Mouse (Mus musculus) midbrain, embryonic 15.5 days (tissue): ENCODE measurements at regions not wholly inside any gene's neighbourhood (a gene's known extent, or its start where the extent isn't known, plus 50 kb on each side); places are given as distances from the start of the nearest gene placed in this dataset.
"Not testable (repeated sequence)": the region's sequence is repeated elsewhere in the genome, so short reads cannot be mapped to it uniquely, and the experiment has no call there.

Experiments
- ATAC-seq: fragments of 200-750 bp; cut with Nextera tagmentation; replicated peaks from 2 replicates; pipeline ENCODE4 v1.8.0; 2017; ENCODE audit warnings: moderate TSS enrichment
- H3K27ac ChIP-seq: fragments of 300-500 bp; sonication (generic); 2 replicates; pipeline ENCODE4 v1.5.1; 2015; ENCODE audit warnings: mild to moderate bottlenecking, inconsistent platforms
- H3K27me3 ChIP-seq: fragments of 300-500 bp; sonication (generic); replicated peaks from 2 replicates; pipeline ENCODE4 v1.6.1; 2015; ENCODE audit warnings: inconsistent platforms
- H3K36me3 ChIP-seq: fragments of 300-500 bp; sonication (generic); replicated peaks from 2 replicates; pipeline ENCODE4 v1.6.1; 2015; ENCODE audit warnings: inconsistent platforms
- H3K4me1 ChIP-seq: fragments of 300-500 bp; sonication (generic); 2 replicates; pipeline ENCODE4 v1.6.1; 2015; ENCODE audit warnings: inconsistent platforms
- H3K4me2 ChIP-seq: fragments of 300-500 bp; sonication (generic); 2 replicates; pipeline ENCODE4 v1.6.1; 2015; ENCODE audit warnings: inconsistent platforms, mild to moderate bottlenecking, moderate library complexity
- H3K4me3 ChIP-seq: fragments of 300-500 bp; sonication (generic); 2 replicates; pipeline ENCODE4 v1.5.1; 2015; ENCODE audit warnings: mild to moderate bottlenecking, inconsistent platforms
- H3K9ac ChIP-seq: fragments of 300-500 bp; sonication (generic); 2 replicates; pipeline ENCODE4 v1.6.1; 2015; ENCODE audit warnings: mild to moderate bottlenecking, inconsistent platforms
- H3K9me3 ChIP-seq: fragments of 300-500 bp; sonication (generic); 2 replicates; pipeline ENCODE4 v1.6.1; 2016; ENCODE audit warnings: inconsistent platforms
- WGBS: fragments of 180-500 bp; shearing (Covaris S2); methylation state at CpG from one replicate; pipeline ENCODE4 v1.1.7; 2015; ENCODE audit warnings: mixed read lengths; 5-methylcytosine and 5-hydroxymethylcytosine counted together

- WGBS = 44% methylated on average over 7 of the region's 7 CpGs
- Histone ChIP-seq H3K9ac (no peak overlapping the region), H3K27ac (no peak overlapping the region)
Measured at GRCm38 (mm10) chr13:70096430-70097301, 294.5 kb downstream of the Med10 start.

GRCm38 (mm10) chr13:70100091-70100490 lies 297.9 kb downstream of the Med10 start:
- not testable (repeated sequence) for H3K27me3 ChIP-seq, H3K4me3 ChIP-seq, H3K9ac ChIP-seq, H3K4me1 ChIP-seq, ATAC-seq, H3K27ac ChIP-seq, H3K36me3 ChIP-seq, H3K4me2 ChIP-seq, H3K9me3 ChIP-seq
- WGBS = 92% methylated on average over 1 of the region's 1 CpGs

More at GRCm38 (mm10) chr13:70096430-70097301, 294.5 kb downstream of the Med10 start:
- no peak overlapping the region for H3K4me3 ChIP-seq
- H3K9me3 ChIP-seq = no peaks in the 10 kb centered on the region
- H3K27me3 ChIP-seq = no peaks in the 10 kb centered on the region
- peaks cover 9% of the 10 kb centered on the region; the same call in 1 of the 2 replicates for H3K4me1 ChIP-seq
- ATAC-seq = no peak; the same call in 1 of the 2 replicates
- no peak overlapping the region for H3K4me2 ChIP-seq
- H3K36me3 ChIP-seq = no peaks in the 10 kb centered on the region

GRCm38 (mm10) chr13:70103021-70103420 lies 300.8 kb downstream of the Med10 start:
- H3K4me2 ChIP-seq = no peak overlapping the region
- H3K27me3 ChIP-seq = no peaks in the 10 kb centered on the region
- H3K27ac ChIP-seq = no peak overlapping the region
- H3K9me3 ChIP-seq = no peaks in the 10 kb centered on the region
- ATAC-seq = no peak
- 82% methylated on average over 7 of the region's 7 CpGs for WGBS
- H3K4me1 ChIP-seq = no peaks in the 10 kb centered on the region
- H3K4me3 ChIP-seq = no peak overlapping the region
- no peak overlapping the region for H3K9ac ChIP-seq
- no peaks in the 10 kb centered on the region for H3K36me3 ChIP-seq

- H3K9me3 ChIP-seq, H3K4me3 ChIP-seq, H3K36me3 ChIP-seq, H3K4me1 ChIP-seq, H3K4me2 ChIP-seq, H3K27ac ChIP-seq, H3K27me3 ChIP-seq, H3K9ac ChIP-seq, ATAC-seq: not testable (repeated sequence)
- 93% methylated on average over 10 of the region's 10 CpGs for WGBS
Measured at GRCm38 (mm10) chr13:70103491-70103890, 301.3 kb downstream of the Med10 start.

- no peak overlapping the region for H3K9ac ChIP-seq
- no peaks in the 10 kb centered on the region for H3K9me3 ChIP-seq
- no peak overlapping the region for H3K27ac ChIP-seq
- H3K27me3 ChIP-seq = no peaks in the 10 kb centered on the region
- H3K4me3 ChIP-seq = no peak overlapping the region
- H3K36me3 ChIP-seq = no peaks in the 10 kb centered on the region
- no peak for ATAC-seq
- no peak overlapping the region for H3K4me2 ChIP-seq
- no peaks in the 10 kb centered on the region for H3K4me1 ChIP-seq
- 93% methylated on average over 4 of the region's 4 CpGs for WGBS
Measured at GRCm38 (mm10) chr13:70103903-70104302, 301.7 kb downstream of the Med10 start.

- Histone ChIP-seq H3K27me3 (no peaks in the 10 kb centered on the region), H3K4me2 (no peak overlapping the region), H3K4me3 (no peak overlapping the region), H3K36me3 (no peaks in the 10 kb centered on the region), H3K9me3 (no peaks in the 10 kb centered on the region), H3K4me1 (no peaks in the 10 kb centered on the region), H3K9ac (no peak overlapping the region), H3K27ac (no peak overlapping the region)
- 80% methylated on average over 9 of the region's 9 CpGs for WGBS
- ATAC-seq = no peak; the same call in 1 of the 2 replicates
Measured at GRCm38 (mm10) chr13:70115576-70115975, 313.4 kb downstream of the Med10 start.

GRCm38 (mm10) chr13:70124860-70125545 lies 322.8 kb downstream of the Med10 start:
- Histone ChIP-seq H3K9ac (no peak overlapping the region), H3K4me1 (0 out of 2 replicates have a peak, but pooled peaks cover 6% of the 10 kb centered on the region), H3K4me3 (no peak overlapping the region), H3K27ac (no peak overlapping the region), H3K9me3 (no peaks in the 10 kb centered on the region), H3K36me3 (no peaks in the 10 kb centered on the region), H3K4me2 (no peak overlapping the region), H3K27me3 (no peaks in the 10 kb centered on the region)
- WGBS = 35% methylated on average over 9 of the region's 9 CpGs
- ATAC-seq = no peak

- Histone ChIP-seq H3K4me2 (no peak overlapping the region), H3K36me3 (no peaks in the 10 kb centered on the region), H3K27ac (no peak overlapping the region), H3K4me3 (no peak overlapping the region), H3K27me3 (no peaks in the 10 kb centered on the region), H3K9ac (no peak overlapping the region), H3K4me1 (0 out of 2 replicates have a peak, but pooled peaks cover 6% of the 10 kb centered on the region), H3K9me3 (no peaks in the 10 kb centered on the region)
- 77% methylated on average over 4 of the region's 4 CpGs for WGBS
- ATAC-seq = no peak
Measured at GRCm38 (mm10) chr13:70127310-70127709, 325.1 kb downstream of the Med10 start.

GRCm38 (mm10) chr13:70134544-70134943 lies 332.3 kb downstream of the Med10 start:
- no peak overlapping the region for H3K4me2 ChIP-seq
- no peaks in the 10 kb centered on the region for H3K9me3 ChIP-seq
- H3K4me1 ChIP-seq = no peaks in the 10 kb centered on the region
- 92% methylated on average over 8 of the region's 8 CpGs for WGBS
- ATAC-seq = no peak
- no peak overlapping the region for H3K9ac ChIP-seq
- no peak overlapping the region for H3K27ac ChIP-seq
- no peaks in the 10 kb centered on the region for H3K27me3 ChIP-seq
- H3K36me3 ChIP-seq = no peaks in the 10 kb centered on the region
- H3K4me3 ChIP-seq = no peak overlapping the region

GRCm38 (mm10) chr13:70136209-70136608 lies 334.0 kb downstream of the Med10 start:
- H3K4me3 ChIP-seq = no peak overlapping the region
- 66% methylated on average over 1 of the region's 1 CpGs for WGBS
- no peak for ATAC-seq
- H3K4me2 ChIP-seq = no peak overlapping the region
- H3K4me1 ChIP-seq = no peaks in the 10 kb centered on the region
- no peaks in the 10 kb centered on the region for H3K36me3 ChIP-seq
- H3K27ac ChIP-seq = no peak overlapping the region
- no peak overlapping the region for H3K9ac ChIP-seq
- no peaks in the 10 kb centered on the region for H3K9me3 ChIP-seq
- no peaks in the 10 kb centered on the region for H3K27me3 ChIP-seq

- ATAC-seq = no peak
- Histone ChIP-seq H3K4me1 (peaks cover 5% of the 10 kb centered on the region; the same call in 1 of the 2 replicates), H3K4me3 (no peak overlapping the region), H3K9ac (no peak overlapping the region), H3K36me3 (no peaks in the 10 kb centered on the region), H3K27ac (no peak overlapping the region), H3K27me3 (peaks cover 3% of the 10 kb centered on the region; the same call in 1 of the 2 replicates), H3K4me2 (no peak overlapping the region), H3K9me3 (no peaks in the 10 kb centered on the region)
- 74% methylated on average over 4 of the region's 4 CpGs for WGBS
Measured at GRCm38 (mm10) chr13:70144461-70144860, 342.3 kb downstream of the Med10 start.

GRCm38 (mm10) chr13:70145466-70145865 lies 343.3 kb downstream of the Med10 start:
- Histone ChIP-seq H3K27me3 (peaks cover 3% of the 10 kb centered on the region; the same call in 1 of the 2 replicates), H3K4me3 (no peak overlapping the region), H3K36me3 (no peaks in the 10 kb centered on the region), H3K27ac (no peak overlapping the region), H3K4me1 (peaks cover 13% of the 10 kb centered on the region), H3K9ac (no peak overlapping the region), H3K9me3 (no peaks in the 10 kb centered on the region), H3K4me2 (no peak overlapping the region)
- ATAC-seq = no peak
- 36% methylated on average over 6 of the region's 6 CpGs for WGBS
